Mouse (Mus musculus): ENCODE measurements around the gene Ubr4.

Ubr4 gene

GRCm38 (mm10) chr4:139535719-139536118 lies 183.3 kb downstream of the Ubr4 start:
- no peak for DNase-seq (ENCODE audit: low read depth, low spot score)

GRCm38 (mm10) chr4:139536706-139537105 lies 184.3 kb downstream of the Ubr4 start:
- no peak for DNase-seq (ENCODE audit: low read depth, low spot score)

All from CD4-positive, CD25-positive, alpha-beta regulatory T cell, adult 2 months (primary cell).